Mouse (Mus musculus): ENCODE results near the gene Thsd7b.

- TF ChIP-seq USF1 (IDR thresholded peaks at IDR 0.05; ENCODE audit: low read depth) (no peak), MYOG (IDR thresholded peaks at IDR 0.05; ENCODE audit: control insufficient read depth in 1 of 3, insufficient read depth in 1 of 3, insufficient read length in 2 of 3, low read depth in 2 of 3) (no peak), E2F4 (IDR thresholded peaks at IDR 0.05; ENCODE audit: insufficient read depth) (no peak), CEBPB (IDR thresholded peaks at IDR 0.05; ENCODE audit: insufficient read depth, poor library complexity, severe bottlenecking) (no peak), MAX (IDR thresholded peaks at IDR 0.05; ENCODE audit: low read depth) (no peak)
These were observed 483.6 kb downstream of the Thsd7b start for GRCm38 (mm10) chr1:129756548-129757240.
